Mouse (Mus musculus) kidney, embryonic 16.5 days (tissue): ENCODE measurements around the gene Gm17067. TPM values are rescaled to one million over a fixed set of nuclear protein-coding genes. Genes with fewer than 3 reads are reported as not detected.

Experiments used
- polyA plus RNA-seq: library from polyadenylated mRNA; unstranded; fragments of >200 nt; fragmentation: Nextera tagmentation; extraction: Ambion mirVana; gene quantifications from 2 replicates; pipeline ENCODE4 v1.2.1, GENCODE M21; 2015

The Gm17067 gene
- polyA plus RNA-seq, 1 experiment from 2014 or later, result not detected

Other genes starting within 250 kb of the Gm17067 start
- 9.7 and 11.2 TPM in 2 replicates for gene Zfp141, start 221.3 kb downstream of the Gm17067 start, polyA plus RNA-seq
- gene Gm21028, start 148.4 kb downstream of the Gm17067 start, polyA plus RNA-seq, result not detected in 2 replicates
- 1.3 and 2.0 TPM in 2 replicates for gene Zfp977, start 134.5 kb downstream of the Gm17067 start, polyA plus RNA-seq
- 4.2 and 4.5 TPM in 2 replicates for gene Zfp976, start 84.4 kb downstream of the Gm17067 start, polyA plus RNA-seq
- gene Zfp975, start 34.3 kb downstream of the Gm17067 start, polyA plus RNA-seq, result 8.7 and 9.4 TPM in 2 replicates
- not detected in 2 replicates for gene Vmn2r62, start 66.5 kb upstream of the Gm17067 start, polyA plus RNA-seq
- gene Gm2381, start 140.2 kb upstream of the Gm17067 start, polyA plus RNA-seq, result not detected in 2 replicates
- gene Vmn2r63, start 206.8 kb upstream of the Gm17067 start, polyA plus RNA-seq, result not detected in 2 replicates